16 mouse cellular contexts compared by ENCODE assay signal in genomic region chr4:43575356-43575755, GRCm38 (mm10). TPM values are rescaled to one million over a fixed set of nuclear protein-coding genes. Genes with fewer than 3 reads are reported as not detected.
A peak's percentile ranks its signal among the peaks of the same experiment; 100 is the strongest.
DNase-seq lines count a peak whose midpoint lies in the region; ATAC-seq lines count a peak whose summit lies in the region.
"Had no signal": no experiment of that assay in that cellular context is flagged by ENCODE, and none has a peak within 500 bp of the region (broad histone marks: within the 10 kb centered on the region; RNA-seq: fewer than 3 reads in every experiment).

No protein-coding gene starts in this region.

- H3K27ac ChIP-seq in heart, embryonic 12.5 days (ENCODE audit: poor library complexity, severe bottlenecking): no peak overlapping the region
- no peak overlapping the region for H3K27ac ChIP-seq in forebrain, embryonic 10.5 days
- H3K27ac ChIP-seq in hindbrain, embryonic 15.5 days (replicated peaks): no peak overlapping the region
- H3K27ac ChIP-seq in midbrain, embryonic 16.5 days (ENCODE audit: low read length): no peak overlapping the region
- H3K27ac ChIP-seq: embryonic facial prominence, embryonic 12.5 days; heart, embryonic 10.5 days; macrophage; stomach, embryonic 15.5 days had no signal

- peaks cover 39% of the 10 kb centered on the region for H3K4me1 ChIP-seq in heart, embryonic 12.5 days (replicated peaks)
- peaks cover 47% of the 10 kb centered on the region for H3K4me1 ChIP-seq in forebrain, embryonic 10.5 days
- peaks cover 48% of the 10 kb centered on the region for H3K4me1 ChIP-seq in hindbrain, embryonic 15.5 days (replicated peaks)
- H3K4me1 ChIP-seq in midbrain, embryonic 16.5 days (ENCODE audit: control insufficient read depth, insufficient read depth, low read length): peaks cover 43% of the 10 kb centered on the region

- H3K36me3 ChIP-seq in heart, embryonic 12.5 days: peaks cover 51% of the 10 kb centered on the region
- peaks cover 61% of the 10 kb centered on the region for H3K36me3 ChIP-seq in forebrain, embryonic 10.5 days (replicated peaks)
- peaks cover 35% of the 10 kb centered on the region for H3K36me3 ChIP-seq in hindbrain, embryonic 15.5 days
- H3K36me3 ChIP-seq in midbrain, embryonic 16.5 days (ENCODE audit: control insufficient read depth, insufficient read depth, low read length): peaks cover 14% of the 10 kb centered on the region

- intact Hi-C loops in left cerebral cortex, postnatal 25 days (cut with DNase I): loop anchor here (5.0 kb wide), 1 partner anchor 133 kb away; the partner anchor contains the start of gene Tesk1

- 53% methylated on average over 2 of the region's 2 CpGs for WGBS in heart, embryonic 12.5 days
- 73% methylated on average over 2 of the region's 2 CpGs for WGBS in forebrain, embryonic 10.5 days
- 43% methylated on average over 2 of the region's 2 CpGs for WGBS in hindbrain, embryonic 15.5 days
- WGBS in midbrain, embryonic 16.5 days: 45% methylated on average over 2 of the region's 2 CpGs

- ATAC-seq in heart, embryonic 12.5 days (ENCODE audit: insufficient number of reproducible peaks, low FRiP score): no peak
- ATAC-seq in hindbrain, embryonic 15.5 days (ENCODE audit: low FRiP score, low read depth): no peak
- ATAC-seq in midbrain, embryonic 16.5 days: no peak
- ATAC-seq in activated CD4-positive, CD25-positive, alpha-beta regulatory T cell, adult 4 months: no peak

- H3K27me3 ChIP-seq in heart, embryonic 12.5 days (replicated peaks): no peaks in the 10 kb centered on the region
- no peaks in the 10 kb centered on the region for H3K27me3 ChIP-seq in forebrain, embryonic 10.5 days (ENCODE audit: poor library complexity, severe bottlenecking)
- no peaks in the 10 kb centered on the region for H3K27me3 ChIP-seq in hindbrain, embryonic 15.5 days
- no peaks in the 10 kb centered on the region for H3K27me3 ChIP-seq in midbrain, embryonic 16.5 days (ENCODE audit: control insufficient read depth, insufficient read depth, low read depth, low read length)
- H3K27me3 ChIP-seq: embryonic facial prominence, embryonic 12.5 days; stomach, embryonic 15.5 days had no signal

- H3K9me3 ChIP-seq in heart, embryonic 12.5 days (replicated peaks): no peaks in the 10 kb centered on the region
- H3K9me3 ChIP-seq in forebrain, embryonic 10.5 days: no peaks in the 10 kb centered on the region
- no peaks in the 10 kb centered on the region for H3K9me3 ChIP-seq in hindbrain, embryonic 15.5 days
- no peaks in the 10 kb centered on the region for H3K9me3 ChIP-seq in midbrain, embryonic 16.5 days (replicated peaks; ENCODE audit: control insufficient read depth, low read length, poor library complexity, severe bottlenecking)
- H3K9me3 ChIP-seq: embryonic facial prominence, embryonic 12.5 days; G1E; heart, embryonic 10.5 days; stomach, embryonic 15.5 days had no signal

- DNase-seq in heart, adult 11 months: peak; percentile 85
- DNase-seq in forebrain, embryonic 10.5 days (ENCODE audit: extremely low spot score, low spot score): no peak
- DNase-seq in embryo, embryonic 10.5 days (ENCODE audit: low spot score): no peak
- no peak for DNase-seq in left cerebral cortex, postnatal 25 days (ENCODE audit: low spot score in 2 of 2)
- DNase-seq: cerebellum, adult 18-20 months; kidney, postnatal 25 days had no signal

- H3K9ac ChIP-seq in heart, embryonic 12.5 days: no peak overlapping the region
- no peak overlapping the region for H3K9ac ChIP-seq in hindbrain, embryonic 15.5 days
- H3K9ac ChIP-seq in midbrain, embryonic 16.5 days (ENCODE audit: low read depth, low read length): no peak overlapping the region
- H3K9ac ChIP-seq: embryonic facial prominence, embryonic 12.5 days; stomach, embryonic 15.5 days had no signal

- H3K4me2 ChIP-seq in heart, embryonic 12.5 days: no peak overlapping the region
- peak overlapping the region; percentile 96 for H3K4me2 ChIP-seq in hindbrain, embryonic 15.5 days
- H3K4me2 ChIP-seq in midbrain, embryonic 16.5 days (ENCODE audit: low read length): peak overlapping the region; percentile 90
- H3K4me2 ChIP-seq: embryonic facial prominence, embryonic 12.5 days; stomach, embryonic 15.5 days had no signal

- H3K4me3 ChIP-seq in heart, embryonic 12.5 days: no peak overlapping the region
- H3K4me3 ChIP-seq in forebrain, embryonic 10.5 days: peak overlapping the region; percentile 9; the same call in 1 of the 2 replicates
- H3K4me3 ChIP-seq in hindbrain, embryonic 15.5 days: peak overlapping the region; percentile 11; the same call in 1 of the 2 replicates
- no peak overlapping the region for H3K4me3 ChIP-seq in midbrain, embryonic 16.5 days (ENCODE audit: low read depth, low read length)
- H3K4me3 ChIP-seq: embryonic facial prominence, embryonic 12.5 days; heart, embryonic 10.5 days; stomach, embryonic 15.5 days had no signal

RNA-seq across cellular contexts. Expression of gene Rgp1, which starts 3.2 kb away (rescaled TPM):
- polyA plus RNA-seq in heart, embryonic 12.5 days (2016; fragmentation: Nextera tagmentation; extraction: Ambion mirVana): 20.4 and 26.4 TPM in 2 replicates
- 15.3 and 24.2 TPM in 2 replicates for polyA plus RNA-seq in forebrain, embryonic 10.5 days (2016; fragmentation: Nextera tagmentation; extraction: Ambion mirVana)
- polyA plus RNA-seq in hindbrain, embryonic 15.5 days (2015; fragmentation: Nextera tagmentation; extraction: Ambion mirVana): 18.8 and 22.8 TPM in 2 replicates
- 15.2 and 22.5 TPM in 2 replicates for polyA plus RNA-seq in midbrain, embryonic 16.5 days (2015; fragmentation: Nextera tagmentation; extraction: Ambion mirVana)
- polyA plus RNA-seq in activated CD4-positive, CD25-positive, alpha-beta regulatory T cell, adult 4 months (2017; shearing (Covaris generic)): 10 to 100 TPM; 10.8 to 12.4 TPM
- total RNA-seq in left cerebral cortex, postnatal 25 days (2021): 10 to 100 TPM; 44.3 to 46.7 TPM

RNA-seq across cellular contexts. Expression of gene Gba2, which starts 3.3 kb away (rescaled TPM):
- polyA plus RNA-seq in heart, embryonic 12.5 days (2016; fragmentation: Nextera tagmentation; extraction: Ambion mirVana): 25.5 and 25.8 TPM in 2 replicates
- polyA plus RNA-seq in forebrain, embryonic 10.5 days (2016; fragmentation: Nextera tagmentation; extraction: Ambion mirVana): 24.3 and 26.4 TPM in 2 replicates
- polyA plus RNA-seq in hindbrain, embryonic 15.5 days (2015; fragmentation: Nextera tagmentation; extraction: Ambion mirVana): 55.3 and 63.4 TPM in 2 replicates
- polyA plus RNA-seq in midbrain, embryonic 16.5 days (2015; fragmentation: Nextera tagmentation; extraction: Ambion mirVana): 61.3 and 61.9 TPM in 2 replicates
- polyA plus RNA-seq in activated CD4-positive, CD25-positive, alpha-beta regulatory T cell, adult 4 months (2017; shearing (Covaris generic)): 10 to 100 TPM; 12.7 to 14.4 TPM
- 10 to 100 TPM; 65.9 to 69.4 TPM for total RNA-seq in left cerebral cortex, postnatal 25 days (2021)

RNA-seq across cellular contexts. Expression of gene Msmp, which starts 8.9 kb away (rescaled TPM):
- polyA plus RNA-seq in heart, embryonic 12.5 days (2016; fragmentation: Nextera tagmentation; extraction: Ambion mirVana): 0.50 and 1.3 TPM in 2 replicates
- 0.97 TPM in 1 of 2 replicates, not detected in the other for polyA plus RNA-seq in forebrain, embryonic 10.5 days (2016; fragmentation: Nextera tagmentation; extraction: Ambion mirVana)
- 1.2 and 1.6 TPM in 2 replicates for polyA plus RNA-seq in hindbrain, embryonic 15.5 days (2015; fragmentation: Nextera tagmentation; extraction: Ambion mirVana)
- 1.1 TPM in 1 of 2 replicates, not detected in the other for polyA plus RNA-seq in midbrain, embryonic 16.5 days (2015; fragmentation: Nextera tagmentation; extraction: Ambion mirVana)
- not detected for polyA plus RNA-seq in activated CD4-positive, CD25-positive, alpha-beta regulatory T cell, adult 4 months (2017; shearing (Covaris generic))
- total RNA-seq in left cerebral cortex, postnatal 25 days (2021): under 1 TPM in 1 of 2 experiments, not detected in 1; 0.50 TPM
- total RNA-seq: G1E; left cerebral cortex, postnatal 10 days had no signal
- polyA plus RNA-seq: G1E, macrophage had no signal

RNA-seq across cellular contexts. Expression of gene Tln1, which starts 12.9 kb away (rescaled TPM):
- 117 and 124 TPM in 2 replicates for polyA plus RNA-seq in heart, embryonic 12.5 days (2016; fragmentation: Nextera tagmentation; extraction: Ambion mirVana)
- 42.5 and 43.0 TPM in 2 replicates for polyA plus RNA-seq in forebrain, embryonic 10.5 days (2016; fragmentation: Nextera tagmentation; extraction: Ambion mirVana)
- polyA plus RNA-seq in hindbrain, embryonic 15.5 days (2015; fragmentation: Nextera tagmentation; extraction: Ambion mirVana): 66.2 and 69.2 TPM in 2 replicates
- polyA plus RNA-seq in midbrain, embryonic 16.5 days (2015; fragmentation: Nextera tagmentation; extraction: Ambion mirVana): 59.3 and 62.9 TPM in 2 replicates
- 100 to 1,000 TPM in 1 of 2 experiments, 10 to 100 TPM in 1; 86.9 to 116 TPM for polyA plus RNA-seq in activated CD4-positive, CD25-positive, alpha-beta regulatory T cell, adult 4 months (2017; shearing (Covaris generic))
- 10 to 100 TPM; 51.7 to 53.4 TPM for total RNA-seq in left cerebral cortex, postnatal 25 days (2021)

RNA-seq across cellular contexts. Expression of gene Creb3, which starts 13.2 kb away (rescaled TPM):
- polyA plus RNA-seq in heart, embryonic 12.5 days (2016; fragmentation: Nextera tagmentation; extraction: Ambion mirVana): 57.2 and 61.2 TPM in 2 replicates
- polyA plus RNA-seq in forebrain, embryonic 10.5 days (2016; fragmentation: Nextera tagmentation; extraction: Ambion mirVana): 32.5 and 34.4 TPM in 2 replicates
- polyA plus RNA-seq in hindbrain, embryonic 15.5 days (2015; fragmentation: Nextera tagmentation; extraction: Ambion mirVana): 76.8 and 79.5 TPM in 2 replicates
- 83.4 and 83.7 TPM in 2 replicates for polyA plus RNA-seq in midbrain, embryonic 16.5 days (2015; fragmentation: Nextera tagmentation; extraction: Ambion mirVana)
- polyA plus RNA-seq in activated CD4-positive, CD25-positive, alpha-beta regulatory T cell, adult 4 months (2017; shearing (Covaris generic)): 100 to 1,000 TPM; 101 to 104 TPM
- total RNA-seq in left cerebral cortex, postnatal 25 days (2021): 10 to 100 TPM; 77.0 to 77.3 TPM

Comparison
In these comparisons a context has a peak if more than half of its experiments do, and no peak if none do; other contexts are left out.
1. H3K4me3 ChIP-seq: peak in forebrain, embryonic 10.5 days (single experiment) and hindbrain, embryonic 15.5 days (single experiment); none in heart, embryonic 12.5 days (single experiment) and midbrain, embryonic 16.5 days (single experiment).